Mouse (Mus musculus) cerebellum, adult (tissue): ENCODE measurements around the gene Cyp4a14.
"Not testable (repeated sequence)": the region's sequence is repeated elsewhere in the genome, so short reads cannot be mapped to it uniquely, and the experiment has no call there.

Experiments used
- ATAC-seq: cut with Nextera tagmentation; 2 replicates; pipeline ENCODE4 v1.9.2; 2017; ENCODE audit warnings: mild to moderate bottlenecking, moderate library complexity, mixed read lengths; ENCODE audit not compliant: insufficient number of reproducible peaks, low FRiP score, low TSS enrichment

The Cyp4a14 gene

DNA sequence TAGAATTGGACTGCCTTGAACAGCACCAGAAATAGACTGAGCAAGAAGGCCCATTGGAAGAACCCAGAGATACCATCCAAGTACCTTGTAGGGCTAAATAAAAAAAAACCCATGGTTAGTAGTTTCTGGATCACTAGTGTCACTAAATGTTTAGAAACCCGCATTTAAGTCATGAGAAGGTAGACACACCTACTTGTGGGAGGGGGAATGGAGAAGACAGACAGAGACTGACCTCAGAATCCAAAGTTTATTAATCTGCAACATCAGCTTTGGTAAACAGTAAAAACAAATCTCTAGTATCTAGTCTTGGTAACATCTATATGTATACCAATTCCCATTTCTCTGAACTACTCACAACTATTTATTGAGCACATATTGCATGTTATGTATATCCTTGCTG is at the start of gene Cyp4a14:
Gene Cyp4a14, minus strand, starts transcription at position 142 of the 400 bp plus-strand sequence.
- no peak for ATAC-seq

GRCm38 (mm10) chr4:115545101-115545500 is 49.2 kb upstream of the Cyp4a14 start:
- no peak for ATAC-seq

- no peak for ATAC-seq
These were observed 25.8 kb upstream of the Cyp4a14 start for GRCm38 (mm10) chr4:115521766-115522165.

DNA sequence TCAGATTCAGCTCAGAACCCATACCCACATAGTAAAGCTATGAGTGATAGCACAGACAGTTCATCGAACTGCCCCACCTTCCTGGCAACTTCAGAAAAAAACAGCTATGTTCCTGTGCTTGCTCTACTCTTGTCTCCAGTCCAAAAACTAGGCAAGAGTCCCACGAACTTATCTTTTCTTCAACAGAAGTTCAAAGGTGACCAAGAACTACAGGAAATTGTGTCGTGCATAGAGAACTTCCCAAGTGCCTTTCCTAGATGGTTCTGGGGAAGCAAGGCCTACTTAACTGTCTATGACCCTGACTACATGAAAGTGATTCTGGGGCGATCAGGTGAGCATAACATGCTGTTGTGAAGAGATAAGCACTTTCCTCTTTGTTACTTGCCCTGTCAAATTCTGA is 23.5 kb upstream of the Cyp4a14 start:
- ATAC-seq = no peak

- ATAC-seq = not testable (repeated sequence)
These were observed 22.1 kb upstream of the Cyp4a14 start, which contains the start of gene Cyp4a10 for GRCm38 (mm10) chr4:115518000-115518399. Gene Cyp4a10 (plus strand): TSS chr4:115518264.

GRCm38 (mm10) chr4:115513964-115514363 is 18.0 kb upstream of the Cyp4a14 start:
- ATAC-seq = not testable (repeated sequence)

- no peak for ATAC-seq
These were observed 1.5 kb upstream of the Cyp4a14 start for GRCm38 (mm10) chr4:115497466-115497865.

- ATAC-seq = no peak
These were observed 14.8 kb downstream of the Cyp4a14 start for GRCm38 (mm10) chr4:115481006-115481652.

GRCm38 (mm10) chr4:115476051-115476450 is 19.9 kb downstream of the Cyp4a14 start:
- ATAC-seq = not testable (repeated sequence)

- ATAC-seq = not testable (repeated sequence)
These were observed 22.4 kb downstream of the Cyp4a14 start for GRCm38 (mm10) chr4:115473585-115473984.

DNA sequence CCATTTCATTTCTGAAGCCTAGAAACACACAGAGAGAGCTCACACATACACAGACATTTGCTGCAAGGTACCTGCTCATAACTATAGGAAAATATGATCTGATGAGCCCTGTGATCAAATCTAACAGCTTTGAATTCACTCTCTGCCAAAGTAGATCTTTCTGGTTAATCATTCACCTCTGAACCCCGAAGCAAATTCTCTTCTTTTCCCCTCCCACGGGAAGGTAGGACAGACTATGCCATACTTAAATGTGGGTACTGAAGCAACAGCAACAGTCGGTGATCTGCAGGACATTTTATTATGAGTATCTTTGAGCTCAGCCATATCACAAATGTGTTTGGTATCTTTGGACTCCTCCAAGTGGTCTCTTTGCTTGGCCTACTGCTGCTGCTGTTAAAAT is 43.6 kb downstream of the Cyp4a14 start, which contains the start of gene Cyp4a30b:
Gene Cyp4a30b, plus strand, starts transcription at position 301 of the 400 bp plus-strand sequence.
- ATAC-seq = no peak

GRCm38 (mm10) chr4:115450577-115451137 is 45.3 kb downstream of the Cyp4a14 start:
- ATAC-seq = no peak
